Mouse (Mus musculus) ES-E14 (cell line): ENCODE results near the gene Polm. TPM values are rescaled to one million over a fixed set of nuclear protein-coding genes. Genes with fewer than 3 reads are reported as not detected.

Experiments used
- DNase-seq: peaks from one replicate; pipeline ENCODE4 v3.0.0-alpha.2; 2013; ENCODE audit warnings: low read depth, low spot score
- H3K27ac ChIP-seq: 2 replicates; pipeline ENCODE4 v1.5.1; 2012; ENCODE audit warnings: low read depth, mild to moderate bottlenecking, low read length, moderate library complexity, mixed read lengths; ENCODE audit not compliant: poor library complexity, insufficient read depth, severe bottlenecking
- H3K36me3 ChIP-seq: 2 replicates; pipeline ENCODE4 v1.6.1; 2012; ENCODE audit warnings: mild to moderate bottlenecking, low read length, moderate library complexity, mixed read lengths; ENCODE audit not compliant: control insufficient read depth, poor library complexity, insufficient read depth, severe bottlenecking
- H3K4me1 ChIP-seq, 2 experiments: fragments of 150-350 bp in 1 of 2; sonication (generic) in 1 of 2; 2 replicates each; pipeline ENCODE4 v1.6.1; 2012; ENCODE audit warnings: low read length in 2 of 2, mild to moderate bottlenecking in 1 of 2, mixed read lengths in 1 of 2; ENCODE audit not compliant: control insufficient read depth in 2 of 2, insufficient read depth in 2 of 2, poor library complexity in 1 of 2
- H3K4me3 ChIP-seq, 2 experiments: fragments of 150-350 bp in 1 of 2; sonication (generic) in 1 of 2; 2 replicates each; pipeline ENCODE4 v1.5.1; 2012; ENCODE audit warnings: low read length in 2 of 2, low read depth in 1 of 2, mild to moderate bottlenecking in 1 of 2, mixed read lengths in 1 of 2; ENCODE audit not compliant: insufficient read depth in 1 of 2, poor library complexity in 1 of 2, severe bottlenecking in 1 of 2
- H3K9ac ChIP-seq: 2 replicates; pipeline ENCODE4 v1.6.1; 2012; ENCODE audit warnings: low read depth, mild to moderate bottlenecking, low read length, mixed read lengths; ENCODE audit not compliant: poor library complexity, insufficient read depth, severe bottlenecking
- H3K9me3 ChIP-seq: fragments of 150-350 bp; sonication (generic); 2 replicates; pipeline ENCODE4 v1.6.1; 2012; ENCODE audit warnings: low read depth, mild to moderate bottlenecking, low read length; ENCODE audit not compliant: control insufficient read depth, insufficient read depth
- CHD2 ChIP-seq: IDR thresholded peaks from 2 replicates; pipeline ENCODE4 v1.6.1; 2014; ENCODE audit warnings: mild to moderate bottlenecking, low read depth, low read length, inconsistent platforms
- HCFC1 ChIP-seq: IDR thresholded peaks from 2 replicates; pipeline ENCODE4 v1.6.1; 2012; ENCODE audit warnings: low read length, inconsistent platforms, borderline replicate concordance; ENCODE audit not compliant: insufficient read depth
- MAFK ChIP-seq: IDR thresholded peaks from 2 replicates; pipeline ENCODE4 v1.6.1; 2014; ENCODE audit warnings: mild to moderate bottlenecking, low read depth, low read length, inconsistent platforms; ENCODE audit not compliant: insufficient read depth
- ZC3H11A ChIP-seq: IDR thresholded peaks from 2 replicates; pipeline ENCODE4 v1.6.1; 2012; ENCODE audit warnings: low read depth, mild to moderate bottlenecking, inconsistent platforms, low read length, borderline replicate concordance
- ZNF384 ChIP-seq: IDR thresholded peaks from 2 replicates; pipeline ENCODE4 v1.6.1; 2012; ENCODE audit warnings: low read depth, low read length, inconsistent platforms
- in situ Hi-C, 2 experiments: fragments of 600-800 bp; cut with MboI; formaldehyde crosslinking; loops; one replicate each; pipeline ENCODE4 v1.15.1; 2025; ENCODE audit warnings: low sequenced_read_pairs in 2 of 2, inconsistent platforms in 1 of 2; ENCODE audit not compliant: unreplicated experiment in 2 of 2
- total RNA-seq: library from RNA; depleted of rRNA; stranded (reverse); fragments of 300-350 nt; gene quantifications from 2 replicates; pipeline ENCODE4 v1.2.3, GENCODE M21; 2012

Polm gene
- total RNA-seq, 1 experiment, result 6.7 TPM

GRCm38 (mm10) chr11:5828509-5829191 lies 9.2 kb downstream of the Polm start:
- Histone ChIP-seq H3K36me3 (peaks cover 30% of the 10 kb centered on the region), H3K27ac (no peak overlapping the region)
- in situ Hi-C loops, result no loop called here

DNA sequence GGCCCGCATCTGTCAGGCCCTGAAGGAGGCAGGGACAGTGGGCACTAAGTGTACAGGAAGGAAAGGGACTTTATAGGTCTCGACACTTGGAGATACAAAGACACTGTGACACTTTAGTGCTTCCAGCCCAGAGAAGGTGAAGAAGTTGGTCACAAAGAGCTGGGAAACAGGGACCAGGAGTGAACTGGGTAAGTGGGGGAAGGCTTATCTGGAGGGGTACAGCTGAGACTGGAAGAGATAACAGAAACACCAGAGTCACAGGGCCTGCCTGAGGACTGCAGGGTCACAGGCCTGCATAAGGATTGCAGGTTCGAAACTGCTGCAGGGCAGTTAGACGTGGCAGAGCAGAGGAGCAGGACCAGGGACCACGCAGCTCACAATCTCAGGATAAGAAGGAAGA lies 9.9 kb downstream of the Polm start:
- Histone ChIP-seq H3K4me3 (no peak overlapping the region), H3K36me3 (peaks cover 28% of the 10 kb centered on the region), H3K9ac (no peak overlapping the region), H3K4me1 (0 out of 4 replicates have a peak, but pooled peaks cover 2 to 9% of the 10 kb centered on the region in 2 experiments), H3K9me3 (no peaks in the 10 kb centered on the region), H3K27ac (no peak overlapping the region)
- TF ChIP-seq ZC3H11A (no peak), HCFC1 (no peak), CHD2 (no peak), MAFK (no peak), ZNF384 (no peak)
- in situ Hi-C loops, result no loop called here
- no peak for DNase-seq

More at GRCm38 (mm10) chr11:5828509-5829191, 9.2 kb downstream of the Polm start:
- Histone ChIP-seq H3K4me1 (0 out of 4 replicates have a peak, but pooled peaks cover 2 to 9% of the 10 kb centered on the region in 2 experiments), H3K4me3 (no peak overlapping the region), H3K9ac (no peak overlapping the region), H3K9me3 (no peaks in the 10 kb centered on the region)
- TF ChIP-seq CHD2 (no peak), ZNF384 (no peak), MAFK (no peak), ZC3H11A (no peak), HCFC1 (no peak)
- DNase-seq, result no peak

- H3K4me3 ChIP-seq, result no peak overlapping the region
- TF ChIP-seq HCFC1 (no peak), ZC3H11A (no peak), ZNF384 (no peak), CHD2 (no peak), MAFK (no peak)
- H3K9ac ChIP-seq, result no peak overlapping the region
- DNase-seq, result no peak
- H3K4me1 ChIP-seq, result 0 out of 4 replicates have a peak, but pooled peaks cover 2 to 9% of the 10 kb centered on the region in 2 experiments
- no peaks in the 10 kb centered on the region for H3K9me3 ChIP-seq
- peaks cover 15% of the 10 kb centered on the region for H3K36me3 ChIP-seq
- H3K27ac ChIP-seq, result no peak overlapping the region
- in situ Hi-C loops, result no loop called here
These were observed 12.4 kb downstream of the Polm start for GRCm38 (mm10) chr11:5825432-5825831.

GRCm38 (mm10) chr11:5819223-5819622 lies 18.6 kb downstream of the Polm start:
- TF ChIP-seq ZNF384, result no peak
- no peak for TF ChIP-seq ZC3H11A
- TF ChIP-seq CHD2, result no peak
- no peak for TF ChIP-seq MAFK
- TF ChIP-seq HCFC1, result no peak
- H3K4me1 ChIP-seq, result no peaks in the 10 kb centered on the region
- DNase-seq, result no peak
- in situ Hi-C loops, result no loop called here
- no peaks in the 10 kb centered on the region for H3K9me3 ChIP-seq
- H3K36me3 ChIP-seq, result no peaks in the 10 kb centered on the region
- no peak overlapping the region for H3K9ac ChIP-seq
- H3K27ac ChIP-seq, result no peak overlapping the region
- H3K4me3 ChIP-seq, result peak overlapping the region in 1 of 2 experiments; percentile 41; a peak in 2 of 4 replicates
